ENCODE assay signal across 24 mouse cellular contexts in genomic region chr10:79723047-79723446, GRCm38 (mm10). TPM values are rescaled to one million over a fixed set of nuclear protein-coding genes. Genes with fewer than 3 reads are reported as not detected.
DNase-seq lines count a peak whose midpoint lies in the region; ATAC-seq and TF ChIP-seq lines count a peak whose summit lies in the region.
"Had no signal": no experiment of that assay in that cellular context is flagged by ENCODE, and none has a peak within 500 bp of the region (broad histone marks: within the 10 kb centered on the region; RNA-seq: fewer than 3 reads in every experiment).

No protein-coding gene starts in this region.

- no peak overlapping the region for H3K4me2 ChIP-seq in hindbrain, embryonic 15.5 days
- H3K4me2 ChIP-seq in hindbrain, embryonic 12.5 days (replicated peaks): no peak overlapping the region
- H3K4me2 ChIP-seq: embryonic facial prominence, embryonic 15.5 days; heart, embryonic 13.5 days; intestine, embryonic 15.5 days had no signal

- H3K4me3 ChIP-seq in cerebellum, adult 2 months (replicated peaks; ENCODE audit: insufficient read depth, low read depth, low read length): no peak overlapping the region
- no peak overlapping the region for H3K4me3 ChIP-seq in hindbrain, embryonic 15.5 days
- no peak overlapping the region for H3K4me3 ChIP-seq in hindbrain, embryonic 12.5 days
- H3K4me3 ChIP-seq in left cerebral cortex, adult 2 months: no peak overlapping the region
- H3K4me3 ChIP-seq: embryonic facial prominence, embryonic 15.5 days; erythroblast, embryonic 14.5 days; forebrain, embryonic 10.5 days; gastrocnemius, adult 2 months; heart, embryonic 13.5 days; intestine, embryonic 15.5 days had no signal

- H3K9ac ChIP-seq in hindbrain, embryonic 15.5 days: no peak overlapping the region
- H3K9ac ChIP-seq in hindbrain, embryonic 12.5 days: no peak overlapping the region
- H3K9ac ChIP-seq: embryonic facial prominence, embryonic 15.5 days; heart, embryonic 13.5 days; intestine, embryonic 15.5 days had no signal

- DNase-seq in cerebellum, adult 2 months: peak; percentile 39 to 45
- DNase-seq in cerebellum, adult 11-12 months: no peak
- DNase-seq in left cerebral cortex, adult 2 months (ENCODE audit: extremely low spot score in 1 of 2, low spot score in 2 of 2): no peak
- no peak for DNase-seq in left cerebral cortex, adult 11 months (ENCODE audit: low spot score)
- DNase-seq in adipocyte (ENCODE audit: low spot score): peak; percentile 33
- no peak for DNase-seq in adrenal gland, postnatal 10 days
- DNase-seq: adrenal gland, postnatal 14 days; B cell, adult 2 months; cerebellum, adult 8-10 months; embryo, embryonic 11 days; gastrocnemius, adult 2 months; gastrocnemius, postnatal 25 days; heart, postnatal 36 days had no signal

- 6% methylated on average over 6 of the region's 6 CpGs for WGBS in cerebellum, adult 2 months
- 52% methylated on average over 6 of the region's 6 CpGs for WGBS in hindbrain, embryonic 15.5 days
- 64% methylated on average over 6 of the region's 6 CpGs for WGBS in hindbrain, embryonic 12.5 days

- intact Hi-C loops in left cerebral cortex, adult 2 months (cut with DNase I): no loop called here

- H3K9me3 ChIP-seq in hindbrain, embryonic 15.5 days: no peaks in the 10 kb centered on the region
- no peaks in the 10 kb centered on the region for H3K9me3 ChIP-seq in hindbrain, embryonic 12.5 days (replicated peaks)
- H3K9me3 ChIP-seq: embryonic facial prominence, embryonic 15.5 days; forebrain, embryonic 10.5 days; intestine, embryonic 15.5 days had no signal

- no peak for TF ChIP-seq POLR2A in cerebellum, adult 2 months (IDR thresholded peaks at IDR 0.05; ENCODE audit: borderline replicate concordance, insufficient read depth, low read length)

- H3K27me3 ChIP-seq in cerebellum, adult 2 months (ENCODE audit: control insufficient read depth, insufficient read depth, low read length): no peaks in the 10 kb centered on the region
- peaks cover 4% of the 10 kb centered on the region for H3K27me3 ChIP-seq in hindbrain, embryonic 15.5 days
- peaks cover 20% of the 10 kb centered on the region for H3K27me3 ChIP-seq in hindbrain, embryonic 12.5 days

- H3K4me1 ChIP-seq in cerebellum, adult 2 months (ENCODE audit: control insufficient read depth, insufficient read depth, low read length): peaks cover 29% of the 10 kb centered on the region
- H3K4me1 ChIP-seq in hindbrain, embryonic 15.5 days (replicated peaks): peaks cover 10% of the 10 kb centered on the region
- no peaks in the 10 kb centered on the region; the same call in 1 of the 2 replicates for H3K4me1 ChIP-seq in hindbrain, embryonic 12.5 days
- H3K4me1 ChIP-seq: intestine, embryonic 15.5 days had no signal

- H3K27ac ChIP-seq in cerebellum, adult 2 months (ENCODE audit: insufficient read depth, low read length): no peak overlapping the region
- H3K27ac ChIP-seq in hindbrain, embryonic 15.5 days (replicated peaks): no peak overlapping the region
- no peak overlapping the region for H3K27ac ChIP-seq in hindbrain, embryonic 12.5 days
- peak overlapping the region; percentile 33 for H3K27ac ChIP-seq in left cerebral cortex, adult 2 months
- H3K27ac ChIP-seq: embryonic facial prominence, embryonic 15.5 days; forebrain, embryonic 10.5 days; gastrocnemius, adult 2 months; heart, embryonic 13.5 days; intestine, embryonic 15.5 days had no signal

- ATAC-seq in hindbrain, embryonic 15.5 days (ENCODE audit: low FRiP score, low read depth): peak; percentile 43; the same call in 1 of the 2 replicates
- ATAC-seq in hindbrain, embryonic 12.5 days (ENCODE audit: low FRiP score): no peak
- ATAC-seq: CD4-positive, CD25-positive, alpha-beta regulatory T cell, adult 4 months; intestine, embryonic 15.5 days had no signal

- peaks cover 6% of the 10 kb centered on the region; the same call in 1 of the 2 replicates for H3K36me3 ChIP-seq in hindbrain, embryonic 15.5 days
- no peaks in the 10 kb centered on the region for H3K36me3 ChIP-seq in hindbrain, embryonic 12.5 days
- H3K36me3 ChIP-seq: embryonic facial prominence, embryonic 15.5 days; forebrain, embryonic 10.5 days; G1E; heart, embryonic 13.5 days; intestine, embryonic 15.5 days had no signal

- no peak for TF ChIP-seq CTCF in cerebellum, adult 2 months (IDR thresholded peaks at IDR 0.05; ENCODE audit: borderline replicate concordance, insufficient read depth, low read depth, low read length)
- TF ChIP-seq CTCF in left cerebral cortex, adult 2 months (IDR thresholded peaks at IDR 0.05): no peak

RNA-seq across cellular contexts. Expression of gene Hcn2, which starts 6.6 kb away (rescaled TPM):
- polyA plus RNA-seq in cerebellum, adult 2 months (2012; rRNA removed): 227 and 270 TPM in 2 replicates
- polyA plus RNA-seq in hindbrain, embryonic 15.5 days (2015; fragmentation: Nextera tagmentation; extraction: Ambion mirVana): 2.6 and 2.8 TPM in 2 replicates
- polyA plus RNA-seq in hindbrain, embryonic 12.5 days (2016; fragmentation: Nextera tagmentation; extraction: Ambion mirVana): 0.45 and 0.48 TPM in 2 replicates
- 100 to 1,000 TPM; 129 to 142 TPM for total RNA-seq in left cerebral cortex, adult 2 months (2021)
- 1 to 10 TPM; 7.2 to 8.7 TPM for total RNA-seq in adrenal gland, postnatal 10 days (2021)
- total RNA-seq: common myeloid progenitor, adult 5-6 weeks had no signal
- polyA plus RNA-seq: CD4-positive, CD25-positive, alpha-beta regulatory T cell, adult 4 months; forebrain, embryonic 10.5 days had no signal

RNA-seq across cellular contexts. Expression of gene Bsg, which starts 18.8 kb away (rescaled TPM):
- 1,261 and 1,264 TPM in 2 replicates for polyA plus RNA-seq in cerebellum, adult 2 months (2012; rRNA removed)
- 985 and 993 TPM in 2 replicates for polyA plus RNA-seq in hindbrain, embryonic 15.5 days (2015; fragmentation: Nextera tagmentation; extraction: Ambion mirVana)
- polyA plus RNA-seq in hindbrain, embryonic 12.5 days (2016; fragmentation: Nextera tagmentation; extraction: Ambion mirVana): 658 and 661 TPM in 2 replicates
- 100 to 1,000 TPM; 539 to 573 TPM for total RNA-seq in left cerebral cortex, adult 2 months (2021)
- total RNA-seq in adrenal gland, postnatal 10 days (2021): 100 to 1,000 TPM; 662 to 732 TPM

RNA-seq across cellular contexts. Expression of gene Polrmt, which starts 23.3 kb away (rescaled TPM):
- polyA plus RNA-seq in cerebellum, adult 2 months (2012; rRNA removed): 74.7 and 80.4 TPM in 2 replicates
- polyA plus RNA-seq in hindbrain, embryonic 15.5 days (2015; fragmentation: Nextera tagmentation; extraction: Ambion mirVana): 37.0 and 43.0 TPM in 2 replicates
- 42.7 and 47.5 TPM in 2 replicates for polyA plus RNA-seq in hindbrain, embryonic 12.5 days (2016; fragmentation: Nextera tagmentation; extraction: Ambion mirVana)
- total RNA-seq in left cerebral cortex, adult 2 months (2021): 10 to 100 TPM; 45.1 to 51.6 TPM
- 10 to 100 TPM; 60.1 to 69.8 TPM for total RNA-seq in adrenal gland, postnatal 10 days (2021)

RNA-seq across cellular contexts. Expression of gene Fgf22, which starts 31.8 kb away (rescaled TPM):
- polyA plus RNA-seq in cerebellum, adult 2 months (2012; rRNA removed): 10.6 and 11.1 TPM in 2 replicates
- 2.2 and 2.4 TPM in 2 replicates for polyA plus RNA-seq in hindbrain, embryonic 15.5 days (2015; fragmentation: Nextera tagmentation; extraction: Ambion mirVana)
- 0.42 and 0.72 TPM in 2 replicates for polyA plus RNA-seq in hindbrain, embryonic 12.5 days (2016; fragmentation: Nextera tagmentation; extraction: Ambion mirVana)
- total RNA-seq in left cerebral cortex, adult 2 months (2021): 1 to 10 TPM; 4.5 to 4.8 TPM
- not detected for total RNA-seq in adrenal gland, postnatal 10 days (2021)
- total RNA-seq: adrenal gland, postnatal 14 days; common myeloid progenitor, adult 5-6 weeks; gastrocnemius, adult 2 months; gastrocnemius, postnatal 25 days; granulocyte monocyte progenitor cell, adult 5-6 weeks; heart, postnatal 36 days had no signal
- polyA plus RNA-seq: CD4-positive, CD25-positive, alpha-beta regulatory T cell, adult 4 months; erythroblast, embryonic 14.5 days; G1E; heart, embryonic 13.5 days had no signal

RNA-seq across cellular contexts. Expression of gene Gzmm, which starts 34.2 kb away (rescaled TPM):
- polyA plus RNA-seq in cerebellum, adult 2 months (2012; rRNA removed): 2.3 and 2.8 TPM in 2 replicates
- polyA plus RNA-seq in hindbrain, embryonic 15.5 days (2015; fragmentation: Nextera tagmentation; extraction: Ambion mirVana): 1.3 and 1.4 TPM in 2 replicates
- polyA plus RNA-seq in hindbrain, embryonic 12.5 days (2016; fragmentation: Nextera tagmentation; extraction: Ambion mirVana): 1.2 and 1.3 TPM in 2 replicates
- 1 to 10 TPM; 2.1 to 4.0 TPM for total RNA-seq in left cerebral cortex, adult 2 months (2021)
- 1 to 10 TPM; 1.0 to 1.5 TPM for total RNA-seq in adrenal gland, postnatal 10 days (2021)
- total RNA-seq: granulocyte monocyte progenitor cell, adult 5-6 weeks had no signal

Comparison
In these comparisons a context has a peak if more than half of its experiments do, and no peak if none do; other contexts are left out.
1. DNase-seq: peak in cerebellum, adult 2 months (2 of 2) and adipocyte (single experiment); none in cerebellum, adult 11-12 months (single experiment), left cerebral cortex, adult 2 months (0 of 2), left cerebral cortex, adult 11 months (single experiment) and adrenal gland, postnatal 10 days (single experiment).
2. RNA of gene Hcn2, which starts 6.6 kb away (polyA plus RNA-seq): 227 to 270 TPM in cerebellum, adult 2 months; 2.6 to 2.8 TPM in hindbrain, embryonic 15.5 days and 0.45 to 0.48 TPM in hindbrain, embryonic 12.5 days; every median in the first group is over 10 times any median in the second.